Mouse (Mus musculus) kidney, postnatal 10 days (tissue): ENCODE results near the gene Samm50.
"Not testable (repeated sequence)": the region's sequence is repeated elsewhere in the genome, so short reads cannot be mapped to it uniquely, and the experiment has no call there.

ENCODE experiments used
- DNase-seq: peaks from one replicate; pipeline ENCODE4 v3.0.0; 2021; ENCODE audit warnings: mixed read lengths

The Samm50 gene

DNA sequence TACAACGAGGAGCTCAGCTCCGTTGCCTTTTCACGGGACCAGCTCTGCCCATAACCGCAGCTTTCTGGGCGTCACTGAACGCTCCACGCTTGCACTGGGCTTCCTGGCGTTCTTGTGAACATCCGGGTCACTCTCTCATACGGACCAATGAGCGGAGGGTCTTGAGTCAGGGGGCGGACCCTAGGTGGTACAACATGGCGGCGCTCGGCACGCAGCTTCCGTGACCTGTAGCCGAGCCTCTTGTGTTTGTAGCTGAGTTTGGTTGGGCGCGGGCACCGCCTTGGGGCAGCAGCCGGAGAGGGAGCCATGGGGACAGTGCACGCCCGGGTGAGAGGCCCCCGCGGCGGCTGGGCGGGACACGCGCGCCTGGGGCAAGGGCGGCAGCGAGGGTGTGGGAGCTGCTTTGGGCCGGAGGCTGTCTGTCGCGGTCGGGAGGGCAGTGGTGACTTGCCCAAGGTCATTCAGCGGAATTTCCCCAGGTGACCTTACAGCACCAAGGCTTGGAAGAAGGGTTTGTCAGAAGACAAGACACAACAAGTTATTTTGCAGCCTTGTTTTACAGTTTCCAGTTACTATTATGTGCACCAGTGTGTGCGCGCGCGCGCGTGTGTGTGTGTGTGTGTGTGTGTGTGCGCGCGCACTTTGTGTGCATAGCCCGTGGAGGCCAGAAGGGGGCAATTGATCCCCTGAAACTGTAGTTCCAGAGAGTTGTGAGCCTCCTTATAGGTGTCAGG is at the start of gene Samm50:
Samm50 (plus strand) TSS at position 184 of the 734 bp plus-strand sequence.
- DNase-seq = peak; percentile 93

DNA sequence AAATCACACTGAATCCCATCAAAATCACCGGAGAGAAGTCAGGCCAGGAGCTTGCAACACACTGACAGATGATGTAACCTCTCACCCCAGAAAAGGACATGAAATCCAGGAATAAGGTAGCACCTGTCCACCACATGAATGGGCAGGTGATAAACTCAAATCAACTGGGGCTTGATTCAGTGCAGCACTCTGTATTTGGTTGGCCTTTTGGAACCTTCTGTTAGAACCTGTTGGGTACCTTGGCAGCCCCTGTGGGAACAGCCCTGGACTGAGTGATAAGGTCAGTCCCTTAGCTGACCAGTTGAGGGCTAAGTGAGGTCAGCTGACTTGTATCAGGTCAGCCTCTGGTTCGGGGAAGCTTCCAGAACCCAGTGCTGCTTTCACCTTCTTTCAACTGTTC is 35.9 kb upstream of the Samm50 start:
- no peak for DNase-seq

- not testable (repeated sequence) for DNase-seq
These were observed 34.5 kb upstream of the Samm50 start for GRCm38 (mm10) chr15:84157530-84157929.

- DNase-seq = no peak
These were observed 30.2 kb upstream of the Samm50 start for GRCm38 (mm10) chr15:84161871-84162270.

DNA sequence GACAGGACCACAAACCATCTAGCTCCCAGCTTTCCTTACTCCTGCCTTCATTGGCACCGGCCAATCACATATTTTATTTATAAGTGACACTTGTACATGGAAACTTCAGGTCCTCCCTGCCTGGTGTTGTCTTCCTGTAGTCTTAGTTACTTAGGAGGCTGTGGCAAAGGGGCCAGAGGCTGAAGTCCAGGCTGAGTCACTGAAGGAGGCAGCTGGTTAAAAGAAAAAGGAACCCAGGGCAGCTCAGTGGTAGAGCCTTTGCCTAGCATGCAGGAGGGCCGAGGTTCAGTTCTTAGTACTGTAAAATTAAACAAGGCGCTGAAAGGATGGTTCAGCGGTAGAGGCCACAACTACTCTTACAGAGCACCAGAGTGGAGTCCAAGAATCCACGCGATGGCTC is 25.2 kb upstream of the Samm50 start:
- DNase-seq = no peak

GRCm38 (mm10) chr15:84167600-84167999 is 24.4 kb upstream of the Samm50 start, which contains the start of gene Pnpla3:
Pnpla3 (plus strand) TSS chr15:84167837.
- peak; percentile 98 for DNase-seq

DNA sequence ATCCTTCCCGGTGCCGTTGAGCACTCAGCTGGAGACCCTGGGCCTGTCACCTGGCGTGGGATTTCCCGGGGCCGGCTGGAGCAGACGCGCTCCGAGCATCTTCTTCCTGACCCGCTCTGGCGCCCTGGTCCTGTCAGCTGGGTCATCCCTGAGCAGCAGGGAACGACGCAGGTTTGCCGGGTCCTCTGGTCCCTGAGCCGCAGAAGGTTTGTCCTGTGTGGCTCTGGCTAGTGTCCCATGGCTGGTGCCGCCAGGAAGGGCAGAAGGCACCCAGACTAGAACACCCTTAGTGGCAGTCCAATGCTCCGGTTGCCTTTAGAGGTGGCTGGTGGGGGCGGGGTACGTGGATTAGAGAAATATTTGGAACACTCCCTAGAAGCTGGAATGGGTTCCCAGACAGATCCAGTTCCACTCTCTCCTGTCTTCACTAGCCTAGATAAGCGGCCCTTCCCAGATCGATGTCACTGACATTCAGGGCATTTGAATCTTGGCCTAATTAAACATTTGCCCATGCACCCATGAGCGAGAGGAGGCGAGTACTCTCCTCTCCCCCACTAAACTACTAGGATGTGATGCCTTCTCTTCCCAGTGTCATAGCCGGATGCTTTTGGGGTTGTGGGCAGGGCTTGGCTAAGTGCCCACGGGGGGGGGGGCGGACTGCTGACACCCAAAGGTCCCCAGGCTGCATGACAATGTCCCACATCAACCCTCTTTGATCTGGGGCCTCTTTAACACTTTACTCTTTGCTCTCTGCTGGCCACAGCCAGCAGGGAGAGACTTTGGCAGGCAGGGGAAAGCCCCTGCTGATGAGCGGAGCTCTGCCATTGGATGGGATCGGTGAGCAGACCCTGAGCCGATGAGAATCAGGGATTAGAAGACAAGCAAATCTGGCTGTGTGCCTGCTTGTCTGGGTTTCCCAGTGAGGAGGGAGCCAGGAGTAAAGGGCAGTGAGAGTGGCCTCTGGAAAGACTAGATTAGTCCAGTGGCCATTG is 23.6 kb upstream of the Samm50 start:
- DNase-seq = peak; percentile 71

- no peak for DNase-seq
These were observed 22.5 kb upstream of the Samm50 start for GRCm38 (mm10) chr15:84169511-84169910.

GRCm38 (mm10) chr15:84171166-84171565 is 20.9 kb upstream of the Samm50 start:
- DNase-seq = no peak

GRCm38 (mm10) chr15:84178733-84179132 is 13.3 kb upstream of the Samm50 start:
- no peak for DNase-seq

- no peak for DNase-seq
These were observed 10.0 kb upstream of the Samm50 start for GRCm38 (mm10) chr15:84182000-84182399.

- DNase-seq = peak; percentile 54
These were observed 8.1 kb upstream of the Samm50 start for GRCm38 (mm10) chr15:84183967-84184366.

DNA sequence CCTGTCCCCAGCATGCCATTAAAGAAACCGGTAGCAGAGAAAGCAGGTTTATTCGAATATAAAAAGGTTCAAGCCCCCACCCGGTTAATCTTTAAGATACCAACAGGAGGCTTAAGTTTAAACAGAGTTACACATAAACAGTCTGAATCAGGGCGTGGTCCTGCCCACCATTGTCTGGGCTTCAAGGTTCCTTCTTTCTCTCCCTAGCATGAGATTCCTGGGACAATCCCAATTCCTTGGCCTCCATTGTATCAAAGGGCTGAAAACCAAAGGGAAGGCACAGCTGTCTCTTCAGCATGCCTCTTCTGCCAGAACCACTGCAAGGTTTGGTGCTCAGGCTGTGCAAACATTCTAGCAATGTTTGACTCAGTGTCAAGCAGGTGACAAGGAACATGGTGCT is 5.8 kb upstream of the Samm50 start:
- DNase-seq = no peak

DNA sequence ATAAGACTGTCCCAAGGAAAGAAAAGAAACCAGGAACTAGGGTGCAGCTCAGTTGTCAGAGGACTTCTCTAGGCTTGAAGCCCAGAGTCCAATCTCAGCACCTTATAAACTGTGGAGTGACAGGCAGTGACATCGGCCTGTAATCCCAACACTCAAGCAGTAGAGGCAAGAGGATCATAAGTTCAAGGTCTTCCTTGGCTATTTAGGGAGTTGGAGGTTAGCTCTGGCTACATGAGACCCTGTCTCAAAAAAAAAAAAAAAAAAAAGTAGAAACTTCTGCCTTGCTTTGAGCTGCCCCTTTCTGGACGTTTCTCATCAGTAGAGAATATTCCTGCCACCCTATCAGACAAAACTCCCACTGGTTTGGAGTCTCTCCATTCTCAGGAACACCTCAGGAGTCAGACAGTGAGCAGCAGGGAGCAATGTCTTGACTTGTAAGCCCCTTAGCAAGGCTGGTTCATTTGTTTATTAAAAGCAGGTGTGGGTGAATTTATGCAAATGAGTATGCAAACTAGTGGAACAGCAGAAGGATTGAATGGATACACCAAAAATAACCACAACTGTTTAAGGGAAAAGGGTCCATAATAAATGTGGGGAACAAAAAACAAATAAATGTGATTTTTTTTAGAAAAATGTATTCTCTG is 3.0 kb upstream of the Samm50 start:
- no peak for DNase-seq

- no peak for DNase-seq
These were observed 2.2 kb upstream of the Samm50 start for GRCm38 (mm10) chr15:84189881-84190280.

GRCm38 (mm10) chr15:84191724-84192057 is 350 bp upstream of the Samm50 start:
- no peak for DNase-seq

GRCm38 (mm10) chr15:84196486-84197165 is 4.6 kb downstream of the Samm50 start:
- DNase-seq = no peak

GRCm38 (mm10) chr15:84207327-84207726 is 15.3 kb downstream of the Samm50 start:
- DNase-seq = no peak

DNA sequence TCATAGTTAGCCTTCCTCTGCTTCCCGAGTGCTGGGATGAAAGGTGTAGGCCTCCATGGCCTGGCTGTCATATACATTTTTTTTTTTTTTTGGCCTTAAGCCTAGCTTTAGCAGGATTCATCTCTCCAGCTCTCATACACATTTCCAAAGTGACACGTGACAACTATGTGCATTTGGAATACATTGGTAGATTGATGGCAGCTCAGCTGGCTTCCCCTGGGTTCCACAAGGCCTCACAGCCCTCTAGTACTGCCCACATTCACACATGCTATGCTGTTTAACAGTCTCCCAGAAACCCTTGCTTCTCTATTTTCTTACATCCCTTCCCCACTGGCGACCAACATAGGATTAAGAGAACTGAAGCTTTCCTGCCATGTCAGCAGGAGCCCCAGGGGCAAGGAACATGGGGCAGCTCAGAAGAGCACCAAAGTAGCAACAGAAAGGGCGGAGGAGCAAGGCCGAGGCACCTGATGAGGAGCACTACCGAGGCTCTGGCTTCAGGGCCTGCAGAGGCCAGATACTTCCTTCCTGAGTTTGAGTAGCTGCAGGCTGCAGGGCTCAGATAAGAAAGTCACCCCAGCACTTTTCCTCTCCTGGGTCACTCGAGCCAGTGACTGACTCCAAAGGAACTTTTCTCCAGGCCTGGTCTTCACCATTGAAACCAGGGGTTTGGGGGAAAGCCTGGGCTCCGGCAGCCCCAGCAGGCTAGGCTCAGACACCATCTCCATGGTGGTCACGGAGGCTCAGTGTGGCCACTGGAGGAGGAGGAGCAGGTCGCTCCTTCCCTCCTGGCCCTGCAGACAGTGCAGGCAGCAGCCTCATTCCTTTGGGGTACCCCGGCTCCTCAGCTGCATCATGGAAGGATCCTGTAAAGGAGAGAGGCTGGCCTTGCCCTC is 17.7 kb downstream of the Samm50 start:
- no peak for DNase-seq

- DNase-seq = no peak
These were observed 18.4 kb downstream of the Samm50 start for GRCm38 (mm10) chr15:84210461-84210860.

- no peak for DNase-seq
These were observed 18.9 kb downstream of the Samm50 start for GRCm38 (mm10) chr15:84210941-84211340.

GRCm38 (mm10) chr15:84211564-84211963 is 19.5 kb downstream of the Samm50 start:
- DNase-seq = no peak
